Mouse (Mus musculus): Measurements from ENCODE around the gene Gnai1. TPM values are rescaled to one million over a fixed set of nuclear protein-coding genes. Genes with fewer than 3 reads are reported as not detected.
"Not testable (repeated sequence)": the region's sequence is repeated elsewhere in the genome, so short reads cannot be mapped to it uniquely, and the experiment has no call there.

Gene Gnai1
- polyA plus RNA-seq, 1 experiment from 2014 or later: 20.7 TPM

- peaks cover 4% of the 10 kb centered on the region; the same call in 1 of the 2 replicates for H3K9me3 ChIP-seq (ENCODE audit: control insufficient read depth, low read depth, low read length)
- no peak overlapping the region for H3K4me2 ChIP-seq (replicated peaks; ENCODE audit: low read depth, low read length)
- no peaks in the 10 kb centered on the region for H3K4me1 ChIP-seq (ENCODE audit: control insufficient read depth, insufficient read depth, low read length)
- ATAC-seq (ENCODE audit: insufficient number of reproducible peaks, insufficient read depth, low FRiP score, low read depth): no peak
- H3K27ac ChIP-seq (ENCODE audit: low read length): no peak overlapping the region
- no peaks in the 10 kb centered on the region for H3K27me3 ChIP-seq (ENCODE audit: control insufficient read depth, insufficient read depth, low read length)
- no peak overlapping the region for H3K4me3 ChIP-seq (ENCODE audit: low read depth, low read length)
- WGBS: 84% methylated on average over 4 of the region's 4 CpGs
- no peaks in the 10 kb centered on the region for H3K36me3 ChIP-seq (ENCODE audit: control insufficient read depth, insufficient read depth, low read length)
- no peak overlapping the region for H3K9ac ChIP-seq (replicated peaks; ENCODE audit: low read depth, low read length)
These were observed 16.6 kb downstream of the Gnai1 start for GRCm38 (mm10) chr5:18343455-18344142.

GRCm38 (mm10) chr5:18342765-18343454 is 17.2 kb downstream of the Gnai1 start:
- ATAC-seq (ENCODE audit: insufficient number of reproducible peaks, insufficient read depth, low FRiP score, low read depth): no peak
- peaks cover 4% of the 10 kb centered on the region; the same call in 1 of the 2 replicates for H3K9me3 ChIP-seq (ENCODE audit: control insufficient read depth, low read depth, low read length)
- no peak overlapping the region for H3K9ac ChIP-seq (replicated peaks; ENCODE audit: low read depth, low read length)
- H3K27ac ChIP-seq (ENCODE audit: low read length): no peak overlapping the region
- no peaks in the 10 kb centered on the region for H3K36me3 ChIP-seq (ENCODE audit: control insufficient read depth, insufficient read depth, low read length)
- no peaks in the 10 kb centered on the region for H3K27me3 ChIP-seq (ENCODE audit: control insufficient read depth, insufficient read depth, low read length)
- no peak overlapping the region for H3K4me2 ChIP-seq (replicated peaks; ENCODE audit: low read depth, low read length)
- WGBS: 73% methylated on average over 4 of the region's 4 CpGs
- H3K4me1 ChIP-seq (ENCODE audit: control insufficient read depth, insufficient read depth, low read length): no peaks in the 10 kb centered on the region
- no peak overlapping the region for H3K4me3 ChIP-seq (ENCODE audit: low read depth, low read length)

GRCm38 (mm10) chr5:18341876-18342275 is 18.3 kb downstream of the Gnai1 start:
- 93% methylated on average over 1 of the region's 1 CpGs for WGBS
- not testable (repeated sequence) for ATAC-seq (ENCODE audit: insufficient number of reproducible peaks, insufficient read depth, low FRiP score, low read depth); H3K4me2 ChIP-seq (replicated peaks; ENCODE audit: low read depth, low read length)

GRCm38 (mm10) chr5:18332256-18332655 is 27.9 kb downstream of the Gnai1 start:
- no peaks in the 10 kb centered on the region for H3K9me3 ChIP-seq (ENCODE audit: control insufficient read depth, low read depth, low read length)
- 53% methylated on average over 5 of the region's 5 CpGs for WGBS
- no peak overlapping the region for H3K4me3 ChIP-seq (ENCODE audit: low read depth, low read length)
- H3K36me3 ChIP-seq (ENCODE audit: control insufficient read depth, insufficient read depth, low read length): no peaks in the 10 kb centered on the region
- no peak for ATAC-seq (ENCODE audit: insufficient number of reproducible peaks, insufficient read depth, low FRiP score, low read depth)
- H3K4me2 ChIP-seq (replicated peaks; ENCODE audit: low read depth, low read length): no peak overlapping the region
- H3K9ac ChIP-seq (replicated peaks; ENCODE audit: low read depth, low read length): no peak overlapping the region
- H3K27me3 ChIP-seq (ENCODE audit: control insufficient read depth, insufficient read depth, low read length): no peaks in the 10 kb centered on the region
- H3K4me1 ChIP-seq (ENCODE audit: control insufficient read depth, insufficient read depth, low read length): no peaks in the 10 kb centered on the region
- H3K27ac ChIP-seq (ENCODE audit: low read length): no peak overlapping the region

More at GRCm38 (mm10) chr5:18341876-18342275, 18.3 kb downstream of the Gnai1 start:
- H3K27me3 ChIP-seq (ENCODE audit: control insufficient read depth, insufficient read depth, low read length); H3K9ac ChIP-seq (replicated peaks; ENCODE audit: low read depth, low read length); H3K4me3 ChIP-seq (ENCODE audit: low read depth, low read length); H3K27ac ChIP-seq (ENCODE audit: low read length); H3K4me1 ChIP-seq (ENCODE audit: control insufficient read depth, insufficient read depth, low read length); H3K9me3 ChIP-seq (ENCODE audit: control insufficient read depth, low read depth, low read length); H3K36me3 ChIP-seq (ENCODE audit: control insufficient read depth, insufficient read depth, low read length): not testable (repeated sequence)

- no peaks in the 10 kb centered on the region for H3K36me3 ChIP-seq (ENCODE audit: control insufficient read depth, insufficient read depth, low read length)
- H3K9ac ChIP-seq (replicated peaks; ENCODE audit: low read depth, low read length): no peak overlapping the region
- no peak overlapping the region for H3K4me2 ChIP-seq (replicated peaks; ENCODE audit: low read depth, low read length)
- ATAC-seq (ENCODE audit: insufficient number of reproducible peaks, insufficient read depth, low FRiP score, low read depth): no peak
- no peaks in the 10 kb centered on the region for H3K9me3 ChIP-seq (ENCODE audit: control insufficient read depth, low read depth, low read length)
- H3K4me3 ChIP-seq (ENCODE audit: low read depth, low read length): no peak overlapping the region
- H3K27me3 ChIP-seq (ENCODE audit: control insufficient read depth, insufficient read depth, low read length): no peaks in the 10 kb centered on the region
- no peak overlapping the region for H3K27ac ChIP-seq (ENCODE audit: low read length)
- 25% methylated on average over 8 of the region's 8 CpGs for WGBS
- no peaks in the 10 kb centered on the region for H3K4me1 ChIP-seq (ENCODE audit: control insufficient read depth, insufficient read depth, low read length)
These were observed 29.4 kb downstream of the Gnai1 start for GRCm38 (mm10) chr5:18330726-18331125.

- Histone ChIP-seq H3K27ac (ENCODE audit: low read length) (no peak overlapping the region), H3K9me3 (ENCODE audit: control insufficient read depth, low read depth, low read length) (no peaks in the 10 kb centered on the region), H3K4me3 (ENCODE audit: low read depth, low read length) (no peak overlapping the region), H3K27me3 (ENCODE audit: control insufficient read depth, insufficient read depth, low read length) (no peaks in the 10 kb centered on the region), H3K9ac (replicated peaks; ENCODE audit: low read depth, low read length) (no peak overlapping the region), H3K4me1 (ENCODE audit: control insufficient read depth, insufficient read depth, low read length) (no peaks in the 10 kb centered on the region), H3K4me2 (replicated peaks; ENCODE audit: low read depth, low read length) (no peak overlapping the region), H3K36me3 (ENCODE audit: control insufficient read depth, insufficient read depth, low read length) (no peaks in the 10 kb centered on the region)
- ATAC-seq (ENCODE audit: insufficient number of reproducible peaks, insufficient read depth, low FRiP score, low read depth): no peak
- WGBS: 81% methylated on average over 6 of the region's 6 CpGs
These were observed 34.0 kb downstream of the Gnai1 start for GRCm38 (mm10) chr5:18326159-18326558.

- WGBS: 72% methylated on average over 9 of the region's 9 CpGs
- Histone ChIP-seq H3K9ac (replicated peaks; ENCODE audit: low read depth, low read length) (no peak overlapping the region), H3K36me3 (ENCODE audit: control insufficient read depth, insufficient read depth, low read length) (no peaks in the 10 kb centered on the region), H3K27me3 (ENCODE audit: control insufficient read depth, insufficient read depth, low read length) (no peaks in the 10 kb centered on the region), H3K4me1 (ENCODE audit: control insufficient read depth, insufficient read depth, low read length) (no peaks in the 10 kb centered on the region), H3K9me3 (ENCODE audit: control insufficient read depth, low read depth, low read length) (no peaks in the 10 kb centered on the region), H3K27ac (ENCODE audit: low read length) (no peak overlapping the region), H3K4me2 (replicated peaks; ENCODE audit: low read depth, low read length) (no peak overlapping the region), H3K4me3 (ENCODE audit: low read depth, low read length) (no peak overlapping the region)
- ATAC-seq (ENCODE audit: insufficient number of reproducible peaks, insufficient read depth, low FRiP score, low read depth): no peak
These were observed 36.6 kb downstream of the Gnai1 start for GRCm38 (mm10) chr5:18323534-18323933.

GRCm38 (mm10) chr5:18321661-18322060 is 38.5 kb downstream of the Gnai1 start:
- Histone ChIP-seq H3K9ac (replicated peaks; ENCODE audit: low read depth, low read length) (no peak overlapping the region), H3K27me3 (ENCODE audit: control insufficient read depth, insufficient read depth, low read length) (no peaks in the 10 kb centered on the region), H3K4me3 (ENCODE audit: low read depth, low read length) (no peak overlapping the region), H3K4me2 (replicated peaks; ENCODE audit: low read depth, low read length) (no peak overlapping the region), H3K36me3 (ENCODE audit: control insufficient read depth, insufficient read depth, low read length) (no peaks in the 10 kb centered on the region), H3K27ac (ENCODE audit: low read length) (no peak overlapping the region), H3K9me3 (ENCODE audit: control insufficient read depth, low read depth, low read length) (no peaks in the 10 kb centered on the region), H3K4me1 (ENCODE audit: control insufficient read depth, insufficient read depth, low read length) (no peaks in the 10 kb centered on the region)
- ATAC-seq (ENCODE audit: insufficient number of reproducible peaks, insufficient read depth, low FRiP score, low read depth): no peak
- WGBS: 73% methylated on average over 3 of the region's 3 CpGs
